Mouse (Mus musculus) forebrain, embryonic 14.5 days (tissue): ENCODE data around the gene Zfp809. TPM values are rescaled to one million over a fixed set of nuclear protein-coding genes. Genes with fewer than 3 reads are reported as not detected.

Source experiments
- polyA plus RNA-seq: library from polyadenylated mRNA; unstranded; fragments of >200 nt; fragmentation: Nextera tagmentation; extraction: Ambion mirVana; gene quantifications from 2 replicates; pipeline ENCODE4 v1.2.1, GENCODE M21; 2014

The Zfp809 gene
- polyA plus RNA-seq, 1 experiment from 2014 or later, result 8.9 TPM

Other genes with a start within 250 kb of the Zfp809 start
- gene Rgl3, start 236.3 kb upstream of the Zfp809 start, polyA plus RNA-seq, result 1.3 TPM in 2 replicates
- 4.5 and 4.8 TPM in 2 replicates for gene Ccdc151, start 223.1 kb upstream of the Zfp809 start, polyA plus RNA-seq
- gene Prkcsh, start 222.9 kb upstream of the Zfp809 start, polyA plus RNA-seq, result 57.1 and 67.9 TPM in 2 replicates
- gene Elavl3, start 173.7 kb upstream of the Zfp809 start, polyA plus RNA-seq, result 88.1 and 107 TPM in 2 replicates
- not detected in 2 replicates for gene Gm49318, start 154.5 kb upstream of the Zfp809 start, polyA plus RNA-seq
- 11.3 and 13.4 TPM in 2 replicates for gene Zfp653, start 154.3 kb upstream of the Zfp809 start, polyA plus RNA-seq
- 47.2 and 56.2 TPM in 2 replicates for gene Ecsit, start 140.3 kb upstream of the Zfp809 start, polyA plus RNA-seq
- gene Cnn1, start 126.5 kb upstream of the Zfp809 start, polyA plus RNA-seq, result 0.19 and 0.72 TPM in 2 replicates
- 213 and 240 TPM in 2 replicates for gene Elof1, start 108.5 kb upstream of the Zfp809 start, polyA plus RNA-seq
- 0.38 and 0.42 TPM in 2 replicates for gene Acp5, start 90.0 kb upstream of the Zfp809 start, polyA plus RNA-seq
- gene Pigyl, start 68.9 kb upstream of the Zfp809 start, polyA plus RNA-seq, result 93.5 and 109 TPM in 2 replicates
- 0.13 and 0.26 TPM in 2 replicates for gene Zfp872, start 37.6 kb upstream of the Zfp809 start, polyA plus RNA-seq
- gene Zfp599, start 34.2 kb downstream of the Zfp809 start, polyA plus RNA-seq, result 14.0 and 15.3 TPM in 2 replicates
- 24.8 and 30.4 TPM in 2 replicates for gene Zfp810, start 81.9 kb downstream of the Zfp809 start, polyA plus RNA-seq
- 15.7 and 16.5 TPM in 2 replicates for gene Anln, start 163.5 kb downstream of the Zfp809 start, polyA plus RNA-seq
- 12.2 and 13.9 TPM in 2 replicates for gene 9530077C05Rik, start 185.8 kb downstream of the Zfp809 start, polyA plus RNA-seq
- gene Gm17545, start 228.6 kb downstream of the Zfp809 start, polyA plus RNA-seq, result not detected in 2 replicates
- 60.8 and 62.4 TPM in 2 replicates for gene Rp9, start 244.0 kb downstream of the Zfp809 start, polyA plus RNA-seq